Mouse (Mus musculus) heart, embryonic 14.5 days (tissue): ENCODE data around the gene Camta1. TPM values are rescaled to one million over a fixed set of nuclear protein-coding genes. Genes with fewer than 3 reads are reported as not detected.

Experiments
- ATAC-seq: fragments of 200-750 bp; cut with Nextera tagmentation; 2 replicates; pipeline ENCODE4 v1.8.0; 2017; ENCODE audit warnings: low read depth, moderate TSS enrichment; ENCODE audit not compliant: insufficient number of reproducible peaks, insufficient read depth, low FRiP score
- H3K27ac ChIP-seq, 2 experiments: fragments of 200-500 bp in 1 of 2; fragments of 300-500 bp in 1 of 2; sonication (generic) in 1 of 2; replicated peaks in 1 of 2; 2 replicates each; pipeline ENCODE4 v1.5.1; 2012 to 2014; ENCODE audit warnings: low read depth in 2 of 2, low read length in 2 of 2, control low read depth in 1 of 2, mild to moderate bottlenecking in 1 of 2, mixed read lengths in 1 of 2; ENCODE audit not compliant: control insufficient read depth in 1 of 2, insufficient read depth in 1 of 2
- H3K27me3 ChIP-seq: fragments of 300-500 bp; sonication (generic); 2 replicates; pipeline ENCODE4 v1.6.1; 2014; ENCODE audit warnings: mild to moderate bottlenecking, low read length, control low read depth; ENCODE audit not compliant: control insufficient read depth, insufficient read depth
- H3K36me3 ChIP-seq: fragments of 300-500 bp; sonication (generic); 2 replicates; pipeline ENCODE4 v1.6.1; 2014; ENCODE audit warnings: mild to moderate bottlenecking, control low read depth, low read length, mixed read lengths; ENCODE audit not compliant: control insufficient read depth, insufficient read depth
- H3K4me1 ChIP-seq, 2 experiments: fragments of 200-500 bp in 1 of 2; fragments of 300-500 bp in 1 of 2; sonication (generic) in 1 of 2; 2 replicates each; pipeline ENCODE4 v1.6.1; 2012 to 2014; ENCODE audit warnings: low read length in 2 of 2, control low read depth in 1 of 2, mixed read lengths in 1 of 2; ENCODE audit not compliant: control insufficient read depth in 2 of 2, insufficient read depth in 2 of 2
- H3K4me2 ChIP-seq: fragments of 300-500 bp; sonication (generic); 2 replicates; pipeline ENCODE4 v1.6.1; 2014; ENCODE audit warnings: mild to moderate bottlenecking, low read length
- H3K4me3 ChIP-seq, 2 experiments: fragments of 200-500 bp in 1 of 2; fragments of 300-500 bp in 1 of 2; sonication (generic) in 1 of 2; 2 replicates each; pipeline ENCODE4 v1.5.1; 2012 to 2014; ENCODE audit warnings: low read length in 2 of 2, mild to moderate bottlenecking in 2 of 2, control low read depth in 1 of 2, low read depth in 1 of 2, moderate library complexity in 1 of 2; ENCODE audit not compliant: control insufficient read depth in 1 of 2, insufficient read depth in 1 of 2
- H3K9ac ChIP-seq: fragments of 300-500 bp; sonication (generic); 2 replicates; pipeline ENCODE4 v1.6.1; 2014; ENCODE audit warnings: mild to moderate bottlenecking, low read length
- H3K9me3 ChIP-seq: fragments of 300-500 bp; sonication (generic); 2 replicates; pipeline ENCODE4 v1.6.1; 2016; ENCODE audit warnings: low read length, control low read depth; ENCODE audit not compliant: control insufficient read depth
- WGBS: fragments of 180-500 bp; shearing (Covaris S2); extraction: QIAGEN DNeasy Blood & Tissue Kit; methylation state at CpG from one replicate; pipeline ENCODE4 v1.1.7; 2014; 5-methylcytosine and 5-hydroxymethylcytosine counted together
- polyA plus RNA-seq: library from polyadenylated mRNA; unstranded; fragments of >200 nt; fragmentation: Nextera tagmentation; extraction: Ambion mirVana; gene quantifications from 2 replicates; pipeline ENCODE4 v1.2.1, GENCODE M21; 2014

Camta1 gene
- polyA plus RNA-seq, 1 experiment from 2014 or later = 150 TPM

- no peaks in the 10 kb centered on the region for H3K9me3 ChIP-seq
- WGBS = 59% methylated on average over 12 of the region's 12 CpGs
- no peak overlapping the region for H3K9ac ChIP-seq
- H3K4me2 ChIP-seq = no peak overlapping the region
- H3K4me1 ChIP-seq = 0 out of 4 replicates have a peak, but pooled peaks cover 0 to 2% of the 10 kb centered on the region in 2 experiments
- no peaks in the 10 kb centered on the region for H3K27me3 ChIP-seq
- no peak overlapping the region for H3K4me3 ChIP-seq
- no peak for ATAC-seq
- no peak overlapping the region for H3K27ac ChIP-seq
- no peaks in the 10 kb centered on the region for H3K36me3 ChIP-seq
Measured at GRCm38 (mm10) chr4:151355505-151355904, 506.2 kb downstream of the Camta1 start.

- H3K4me3 ChIP-seq = no peak overlapping the region
- 73% methylated on average over 2 of the region's 2 CpGs for WGBS
- no peaks in the 10 kb centered on the region for H3K36me3 ChIP-seq
- H3K4me2 ChIP-seq = no peak overlapping the region
- no peak overlapping the region for H3K27ac ChIP-seq
- H3K9me3 ChIP-seq = no peaks in the 10 kb centered on the region
- H3K27me3 ChIP-seq = no peaks in the 10 kb centered on the region
- H3K4me1 ChIP-seq = 0 out of 4 replicates have a peak, but pooled peaks cover 0 to 2% of the 10 kb centered on the region in 2 experiments
- H3K9ac ChIP-seq = no peak overlapping the region
- no peak for ATAC-seq
Measured at GRCm38 (mm10) chr4:151352791-151353190, 508.9 kb downstream of the Camta1 start.

- Histone ChIP-seq H3K36me3 (no peaks in the 10 kb centered on the region), H3K9me3 (no peaks in the 10 kb centered on the region), H3K4me2 (no peak overlapping the region), H3K4me3 (no peak overlapping the region), H3K4me1 (0 out of 4 replicates have a peak, but pooled peaks cover 0 to 2% of the 10 kb centered on the region in 2 experiments), H3K9ac (no peak overlapping the region), H3K27ac (no peak overlapping the region), H3K27me3 (no peaks in the 10 kb centered on the region)
- WGBS = 75% methylated on average over 4 of the region's 4 CpGs
- no peak for ATAC-seq
Measured at GRCm38 (mm10) chr4:151352249-151352648, 509.4 kb downstream of the Camta1 start.

- no peak for ATAC-seq
- H3K4me2 ChIP-seq = no peak overlapping the region
Measured at GRCm38 (mm10) chr4:151351757-151352156, 509.9 kb downstream of the Camta1 start.

GRCm38 (mm10) chr4:151347620-151348019, 514.1 kb downstream of the Camta1 start:
- H3K27ac ChIP-seq = no peak overlapping the region
- no peak overlapping the region for H3K4me2 ChIP-seq
- H3K36me3 ChIP-seq = no peaks in the 10 kb centered on the region
- ATAC-seq = no peak
- 0 out of 4 replicates have a peak, but pooled peaks cover 0 to 2% of the 10 kb centered on the region in 2 experiments for H3K4me1 ChIP-seq
- no peaks in the 10 kb centered on the region for H3K9me3 ChIP-seq
- no peak overlapping the region for H3K4me3 ChIP-seq
- WGBS = 76% methylated on average over 6 of the region's 6 CpGs
- H3K9ac ChIP-seq = no peak overlapping the region
- H3K27me3 ChIP-seq = no peaks in the 10 kb centered on the region

More at GRCm38 (mm10) chr4:151351757-151352156, 509.9 kb downstream of the Camta1 start:
- H3K27me3 ChIP-seq = no peaks in the 10 kb centered on the region
- H3K27ac ChIP-seq = no peak overlapping the region
- no peaks in the 10 kb centered on the region for H3K9me3 ChIP-seq
- 62% methylated on average over 12 of the region's 12 CpGs for WGBS
- H3K9ac ChIP-seq = no peak overlapping the region
- H3K4me1 ChIP-seq = 0 out of 4 replicates have a peak, but pooled peaks cover 0 to 2% of the 10 kb centered on the region in 2 experiments
- H3K4me3 ChIP-seq = no peak overlapping the region
- no peaks in the 10 kb centered on the region for H3K36me3 ChIP-seq

DNA sequence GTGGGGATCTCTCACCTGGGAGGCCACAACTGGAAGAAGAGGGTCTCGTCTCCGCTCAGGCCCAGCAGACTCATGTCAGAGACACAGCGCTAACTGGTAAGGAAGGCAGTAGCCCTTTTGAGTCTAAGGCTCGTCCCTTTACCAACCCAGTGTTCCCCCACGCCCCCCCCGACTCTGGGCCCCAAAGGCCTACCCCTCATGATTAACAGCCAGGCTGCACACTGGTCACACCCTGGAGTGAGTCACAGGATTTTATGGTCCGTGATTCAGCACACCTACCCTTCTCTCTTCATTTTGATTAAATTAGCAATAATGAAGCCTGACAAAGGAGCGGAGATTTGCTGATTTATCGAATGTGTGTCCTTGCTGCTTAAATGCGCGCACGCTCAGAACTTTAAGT, 515.0 kb downstream of the Camta1 start:
- Histone ChIP-seq H3K27me3 (no peaks in the 10 kb centered on the region), H3K9me3 (no peaks in the 10 kb centered on the region), H3K36me3 (no peaks in the 10 kb centered on the region), H3K27ac (no peak overlapping the region), H3K4me2 (no peak overlapping the region), H3K9ac (no peak overlapping the region), H3K4me3 (no peak overlapping the region), H3K4me1 (0 out of 4 replicates have a peak, but pooled peaks cover 0 to 1% of the 10 kb centered on the region in 2 experiments)
- WGBS = 87% methylated on average over 12 of the region's 12 CpGs
- no peak for ATAC-seq

DNA sequence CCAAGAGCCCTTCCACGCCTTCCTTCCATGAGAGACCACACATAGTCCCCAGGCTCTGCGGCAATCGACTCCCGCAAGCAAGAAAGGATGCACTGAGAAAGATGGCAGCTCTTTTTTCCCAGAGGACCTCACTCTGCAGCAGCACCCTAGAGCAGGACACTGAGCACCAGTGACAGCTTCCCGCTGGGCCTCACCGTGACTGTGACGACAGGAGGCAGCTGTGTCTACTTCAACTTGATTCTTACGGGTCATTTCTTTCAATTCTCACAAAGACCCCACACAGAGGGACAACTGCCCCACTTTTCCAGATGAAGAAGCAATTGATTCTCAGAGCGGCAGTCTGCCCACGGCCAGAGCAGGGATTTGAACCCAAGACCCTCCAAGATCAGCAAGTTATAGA, 516.9 kb downstream of the Camta1 start:
- H3K4me2 ChIP-seq = no peak overlapping the region
- H3K4me3 ChIP-seq = no peak overlapping the region
- H3K9me3 ChIP-seq = no peaks in the 10 kb centered on the region
- H3K27me3 ChIP-seq = no peaks in the 10 kb centered on the region
- 72% methylated on average over 10 of the region's 10 CpGs for WGBS
- no peak for ATAC-seq
- no peaks in the 10 kb centered on the region for H3K4me1 ChIP-seq
- no peak overlapping the region for H3K9ac ChIP-seq
- no peak overlapping the region for H3K27ac ChIP-seq
- H3K36me3 ChIP-seq = no peaks in the 10 kb centered on the region

DNA sequence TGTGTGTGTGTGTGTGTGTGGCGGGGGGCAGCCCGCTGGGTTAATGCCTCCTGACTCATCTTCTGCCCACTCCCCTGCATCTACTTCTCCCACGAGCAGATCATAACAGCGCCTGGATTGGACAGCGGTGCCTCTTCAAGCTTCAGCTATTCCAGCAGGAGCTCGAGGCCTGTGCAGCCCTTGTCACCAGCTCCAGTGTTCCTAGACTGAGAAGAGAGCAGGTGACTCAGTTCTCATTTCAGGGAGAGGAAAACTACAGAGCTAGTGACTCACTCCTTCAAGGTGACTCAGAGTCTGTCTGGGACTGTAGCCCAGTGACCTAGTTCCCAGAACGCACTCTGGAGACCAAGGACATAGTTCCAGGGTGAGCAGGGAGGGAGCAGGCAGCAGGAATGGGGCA, 522.3 kb downstream of the Camta1 start:
- WGBS = 57% methylated on average over 7 of the region's 7 CpGs
- no peaks in the 10 kb centered on the region for H3K9me3 ChIP-seq
- H3K9ac ChIP-seq = no peak overlapping the region
- H3K4me3 ChIP-seq = no peak overlapping the region
- H3K4me2 ChIP-seq = no peak overlapping the region
- H3K27ac ChIP-seq = no peak overlapping the region
- no peaks in the 10 kb centered on the region for H3K27me3 ChIP-seq
- no peaks in the 10 kb centered on the region; a peak in 1 of 4 replicates for H3K4me1 ChIP-seq
- H3K36me3 ChIP-seq = no peaks in the 10 kb centered on the region
- ATAC-seq = no peak
